Mouse (Mus musculus): ENCODE measurements around the gene Slc41a1.

DNA sequence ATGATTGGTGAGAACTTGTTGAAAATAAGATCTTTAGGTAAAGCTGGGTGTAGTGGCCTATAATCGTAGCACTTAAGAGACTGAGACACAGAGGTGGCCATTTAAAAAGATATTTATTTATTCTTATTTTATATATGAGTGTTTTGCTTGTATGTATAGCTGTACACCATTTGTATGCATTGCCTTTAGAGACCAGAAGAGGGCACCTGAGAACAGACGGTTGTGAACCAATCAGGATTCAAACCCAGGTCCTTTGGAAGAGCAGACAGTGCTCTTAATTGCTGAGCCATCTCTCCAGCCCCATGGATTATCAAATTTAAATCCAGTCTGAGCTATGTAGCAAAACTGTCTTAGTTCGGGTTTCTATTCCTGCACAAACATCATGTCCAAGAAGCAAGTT, 13.1 kb upstream of the Slc41a1 start:
- TF ChIP-seq JUN (IDR thresholded peaks at IDR 0.05; ENCODE audit: insufficient read depth, low read depth, low read length) = no peak
- TF ChIP-seq HCFC1 (IDR thresholded peaks at IDR 0.05; ENCODE audit: low read depth, low read length) = no peak
- no peak for TF ChIP-seq RCOR1 (conservative IDR thresholded peaks at IDR 0.05; ENCODE audit: low read depth, low read length)
- TF ChIP-seq E2F4 (IDR thresholded peaks at IDR 0.05; ENCODE audit: insufficient replicate concordance, low read depth, low read length) = no peak
- peak in 1 of 2 experiments; percentile 53; a peak in 2 of 4 replicates for TF ChIP-seq CTCF (conservative IDR thresholded peaks at IDR 0.05 in 1 of 2, IDR thresholded peaks at IDR 0.05 in 1 of 2; ENCODE audit: low read depth in 2 of 2, low read length in 2 of 2)
- TF ChIP-seq POLR2A (IDR thresholded peaks at IDR 0.05; ENCODE audit: low read depth, low read length) = no peak
- no peak for TF ChIP-seq USF2 (conservative IDR thresholded peaks at IDR 0.05; ENCODE audit: low read depth, low read length)
- no peak for TF ChIP-seq USF1 (IDR thresholded peaks at IDR 0.05; ENCODE audit: low read depth, low read length)
- TF ChIP-seq CHD1 (IDR thresholded peaks at IDR 0.05; ENCODE audit: low read depth, low read length) = no peak
- TF ChIP-seq MAFK (IDR thresholded peaks at IDR 0.05; ENCODE audit: insufficient replicate concordance, low read length) = no peak
- TF ChIP-seq MEF2A (IDR thresholded peaks at IDR 0.05; ENCODE audit: borderline replicate concordance, low read depth, low read length) = no peak

All from CH12.LX (cell line).